Mouse (Mus musculus) NIH3T3 (cell line): ENCODE data around the gene Myom1.

Source experiments
- DNase-seq: peaks from one replicate; pipeline ENCODE4 v3.0.0-alpha.2; 2012; ENCODE audit warnings: low read depth

Gene Myom1

GRCm38 (mm10) chr17:70991706-70992625 is 10.5 kb upstream of the Myom1 start:
- DNase-seq, result peak; percentile 72

- no peak for DNase-seq
Observed at GRCm38 (mm10) chr17:70992662-70993061, 9.8 kb upstream of the Myom1 start.

GRCm38 (mm10) chr17:70993385-70993807 is 9.0 kb upstream of the Myom1 start:
- DNase-seq, result peak; percentile 66

GRCm38 (mm10) chr17:70994671-70995070 is 7.8 kb upstream of the Myom1 start:
- no peak for DNase-seq

- DNase-seq, result no peak
Observed at GRCm38 (mm10) chr17:70995551-70995950, 6.9 kb upstream of the Myom1 start.

- DNase-seq, result peak; percentile 40
Observed at GRCm38 (mm10) chr17:70997836-70998235, 4.6 kb upstream of the Myom1 start.

- peak; percentile 24 for DNase-seq
Observed at GRCm38 (mm10) chr17:70998400-70998975, 3.9 kb upstream of the Myom1 start.

GRCm38 (mm10) chr17:70999187-70999586 is 3.2 kb upstream of the Myom1 start:
- DNase-seq, result peak; percentile 76

GRCm38 (mm10) chr17:71000255-71000654 is 2.2 kb upstream of the Myom1 start:
- peak; percentile 40 for DNase-seq

- peak; percentile 38 for DNase-seq
Observed at GRCm38 (mm10) chr17:71001067-71001466, 1.4 kb upstream of the Myom1 start.

GRCm38 (mm10) chr17:71001699-71002080 is 743 bp upstream of the Myom1 start:
- peak; percentile 74 for DNase-seq

GRCm38 (mm10) chr17:71002744-71003094 is 286 bp downstream of the Myom1 start, which contains the start of gene Myl12a:
TSS of gene Myl12a (minus strand) at chr17:71002878.
- no peak for DNase-seq

GRCm38 (mm10) chr17:71003112-71003511 is 679 bp downstream of the Myom1 start:
- no peak for DNase-seq

- no peak for DNase-seq
Observed at GRCm38 (mm10) chr17:71003721-71004120, 1.3 kb downstream of the Myom1 start.

- DNase-seq, result no peak
Observed at GRCm38 (mm10) chr17:71004186-71004960, 1.9 kb downstream of the Myom1 start.

- DNase-seq, result no peak
Observed at GRCm38 (mm10) chr17:71006976-71007375, 4.5 kb downstream of the Myom1 start.

- DNase-seq, result no peak
Observed at GRCm38 (mm10) chr17:71008676-71009075, 6.2 kb downstream of the Myom1 start.

- DNase-seq, result no peak
Observed at GRCm38 (mm10) chr17:71009751-71010150, 7.3 kb downstream of the Myom1 start.

- DNase-seq, result no peak
Observed at GRCm38 (mm10) chr17:71010646-71011242, 8.3 kb downstream of the Myom1 start.

- no peak for DNase-seq
Observed at GRCm38 (mm10) chr17:71011931-71012662, 9.7 kb downstream of the Myom1 start.

- DNase-seq, result no peak
Observed at GRCm38 (mm10) chr17:71013105-71013504, 10.7 kb downstream of the Myom1 start.
